Mouse (Mus musculus) left cerebral cortex, postnatal 25 days (tissue): ENCODE data around the gene Pgap3. TPM values are rescaled to one million over a fixed set of nuclear protein-coding genes. Genes with fewer than 3 reads are reported as not detected.

Experiments
- DNase-seq, 2 experiments: peaks; one replicate each; pipeline ENCODE4 v3.0.0; 2022; ENCODE audit warnings: low spot score in 2 of 2, mixed read lengths in 1 of 2
- intact Hi-C: fragments of 180-260 bp; cut with DNase I; formaldehyde crosslinking; loops from one replicate; pipeline ENCODE4 v1.15.1; 2025
- total RNA-seq, 2 experiments: library from RNA; stranded (reverse); gene quantifications; 2 replicates each; pipeline ENCODE4 v1.2.3; 2021

Gene Pgap3
- total RNA-seq, 2 experiments from 2014 or later: 10.1 to 11.3 TPM

- DNase-seq: no peak
- intact Hi-C loops: no loop called here
These were observed 36.5 kb downstream of the Pgap3 start for GRCm38 (mm10) chr11:98363817-98364216.

GRCm38 (mm10) chr11:98360866-98361521, 39.3 kb downstream of the Pgap3 start:
- no peak for DNase-seq
- intact Hi-C loops: no loop called here

GRCm38 (mm10) chr11:98358161-98359083, 41.9 kb downstream of the Pgap3 start, which contains the start of gene Stard3:
Gene Stard3, plus strand, starts transcription at chr11:98358368.
- intact Hi-C loops: no loop called here
- peak; percentile 85 to 90 for DNase-seq

- intact Hi-C loops: no loop called here
- DNase-seq: no peak
These were observed 42.7 kb downstream of the Pgap3 start for GRCm38 (mm10) chr11:98357396-98358160.

- no peak for DNase-seq
- intact Hi-C loops: no loop called here
These were observed 43.5 kb downstream of the Pgap3 start for GRCm38 (mm10) chr11:98356625-98357394.

- peak; percentile 60 to 80 for DNase-seq
- intact Hi-C loops: no loop called here
These were observed 44.5 kb downstream of the Pgap3 start for GRCm38 (mm10) chr11:98355732-98356299.

GRCm38 (mm10) chr11:98354445-98354844, 45.8 kb downstream of the Pgap3 start:
- intact Hi-C loops: no loop called here
- DNase-seq: peak in 1 of 2 experiments; percentile 83

- DNase-seq: peak in 1 of 2 experiments; percentile 70
These were observed 46.6 kb downstream of the Pgap3 start for GRCm38 (mm10) chr11:98353651-98354211.

GRCm38 (mm10) chr11:98352272-98352990, 47.9 kb downstream of the Pgap3 start:
- intact Hi-C loops: no loop called here
- no peak for DNase-seq

More at GRCm38 (mm10) chr11:98353651-98354211, 46.6 kb downstream of the Pgap3 start:
- intact Hi-C loops: no loop called here

- intact Hi-C loops: no loop called here
- no peak for DNase-seq
These were observed 51.0 kb downstream of the Pgap3 start for GRCm38 (mm10) chr11:98349308-98349707.

- peak; percentile 72 to 76 for DNase-seq
- intact Hi-C loops: no loop called here
These were observed 52.0 kb downstream of the Pgap3 start, which contains the start of gene Ppp1r1b for GRCm38 (mm10) chr11:98348083-98348961. Gene Ppp1r1b, plus strand, starts transcription at chr11:98348404.

GRCm38 (mm10) chr11:98347385-98348082, 52.8 kb downstream of the Pgap3 start:
- no peak for DNase-seq
- intact Hi-C loops: no loop called here

- intact Hi-C loops: no loop called here
- peak in 1 of 2 experiments; percentile 59 for DNase-seq
These were observed 54.1 kb downstream of the Pgap3 start for GRCm38 (mm10) chr11:98346168-98346567.

GRCm38 (mm10) chr11:98345253-98345652, 55.0 kb downstream of the Pgap3 start:
- DNase-seq: peak; percentile 80 to 88
- intact Hi-C loops: no loop called here

- peak; percentile 98 for DNase-seq
- intact Hi-C loops: loop anchor here (1.0 to 5.0 kb wide), 5 partner anchors 31 to 115 kb away; partner anchors contain the start of gene Mien1
These were observed 58.0 kb downstream of the Pgap3 start for GRCm38 (mm10) chr11:98342000-98342945.
